Mouse (Mus musculus): ENCODE measurements around the gene Hand2. TPM values are rescaled to one million over a fixed set of nuclear protein-coding genes. Genes with fewer than 3 reads are reported as not detected.

Gene Hand2
- total RNA-seq, 2 experiments from 2014 or later, result not detected

GRCm38 (mm10) chr8:57337271-57338030, 16.7 kb downstream of the Hand2 start:
- intact Hi-C loops (cut with DNase I), result loop anchor here (10.0 kb wide), 1 partner anchor 453 kb away; no protein-coding TSS in a partner anchor
- no peak for DNase-seq (ENCODE audit: low spot score in 2 of 2)

GRCm38 (mm10) chr8:57339711-57340650, 19.2 kb downstream of the Hand2 start:
- no peak for DNase-seq (ENCODE audit: low spot score in 2 of 2)
- intact Hi-C loops (cut with DNase I), result loop anchor here (10.0 kb wide), 1 partner anchor 455 kb away; no protein-coding TSS in a partner anchor

DNA sequence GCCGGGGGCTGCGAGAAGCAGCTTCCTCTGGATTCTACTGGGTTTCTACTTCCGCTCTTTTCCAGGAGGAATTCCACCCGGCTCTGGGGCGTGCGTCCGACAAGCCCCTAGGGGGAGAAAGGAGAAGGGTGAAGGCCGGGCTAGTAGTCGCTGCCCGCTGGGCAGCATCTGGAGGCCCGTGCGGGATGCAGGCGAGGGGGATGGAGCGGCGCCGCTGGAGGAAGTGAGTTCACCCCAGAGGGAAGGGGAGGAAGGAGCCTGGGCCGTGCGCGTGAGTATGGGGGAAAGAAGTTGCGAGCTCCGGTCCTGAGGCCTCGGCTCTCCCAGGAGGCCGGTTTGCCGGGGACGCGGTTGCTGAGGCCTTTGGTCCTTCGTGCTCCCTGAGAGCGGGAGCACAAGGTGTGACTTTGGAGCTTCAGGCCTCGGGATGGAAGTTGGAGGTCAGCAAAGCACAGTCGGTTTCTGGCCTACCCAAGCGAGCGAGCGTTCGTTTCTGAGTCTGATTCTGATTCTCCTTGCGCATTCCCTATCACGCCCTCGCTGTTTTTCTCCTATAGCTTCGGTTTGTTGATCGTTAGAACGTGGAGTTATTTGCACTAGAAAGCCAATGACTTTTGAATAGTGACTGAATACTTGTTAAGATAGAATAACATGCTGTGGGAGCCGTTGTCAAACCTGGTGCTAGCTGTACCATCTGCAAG, 20.2 kb downstream of the Hand2 start:
- no peak for DNase-seq (ENCODE audit: low spot score in 2 of 2)
- intact Hi-C loops (cut with DNase I), result no loop called here

DNA sequence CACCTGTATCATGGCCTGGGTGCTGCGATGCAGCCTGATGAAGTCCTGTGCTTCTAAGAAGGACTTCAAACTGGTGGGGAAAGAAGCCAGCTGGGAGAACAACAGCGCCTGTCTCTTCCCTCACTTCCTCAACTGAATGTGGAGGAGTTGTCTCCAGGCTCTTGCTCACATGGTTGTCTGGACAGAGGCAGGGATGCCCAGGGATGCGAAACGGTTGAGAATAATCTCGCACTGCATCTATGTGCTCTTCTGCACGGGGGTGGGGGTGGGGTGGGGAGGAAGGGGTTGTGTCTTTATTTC, 20.7 kb downstream of the Hand2 start:
- DNase-seq (ENCODE audit: low spot score in 2 of 2), result no peak
- intact Hi-C loops (cut with DNase I), result no loop called here

DNA sequence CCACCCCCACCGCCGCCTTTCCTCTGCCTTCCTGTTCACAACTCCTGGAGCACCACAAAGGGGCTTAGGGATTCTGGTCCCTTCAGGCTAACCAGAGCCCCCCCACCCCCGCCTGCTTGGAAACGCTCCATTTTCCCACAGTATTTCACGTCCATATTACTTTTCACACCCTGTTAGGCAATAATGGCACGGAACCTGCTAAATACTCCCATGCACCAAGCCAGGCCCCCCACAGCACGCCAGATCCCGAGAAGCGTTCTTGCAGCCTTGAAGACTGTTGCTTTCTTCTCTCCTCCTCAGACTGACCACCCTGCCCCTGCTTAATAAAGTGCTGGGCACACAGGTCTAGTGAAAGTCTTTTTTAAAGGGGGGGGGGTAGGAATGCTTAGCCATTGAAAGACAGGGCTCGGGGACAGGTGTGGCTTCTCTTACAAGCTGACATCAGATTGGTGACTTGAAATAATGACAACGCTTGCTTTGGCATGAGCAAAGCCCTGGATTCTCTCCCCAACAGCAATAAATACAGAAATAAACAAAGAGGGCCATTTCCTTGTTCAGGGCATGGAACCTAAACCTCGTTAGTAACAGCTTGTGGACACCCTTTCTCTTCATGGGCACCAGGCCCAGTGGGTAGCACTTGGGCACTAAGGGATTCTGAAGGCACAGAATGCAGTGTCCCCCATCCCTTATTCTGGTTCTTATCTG, 21.8 kb downstream of the Hand2 start:
- intact Hi-C loops (cut with DNase I), result no loop called here
- no peak for DNase-seq (ENCODE audit: low spot score in 2 of 2)

GRCm38 (mm10) chr8:57343731-57344315, 23.0 kb downstream of the Hand2 start:
- intact Hi-C loops (cut with DNase I), result no loop called here
- no peak for DNase-seq (ENCODE audit: low spot score in 2 of 2)

DNA sequence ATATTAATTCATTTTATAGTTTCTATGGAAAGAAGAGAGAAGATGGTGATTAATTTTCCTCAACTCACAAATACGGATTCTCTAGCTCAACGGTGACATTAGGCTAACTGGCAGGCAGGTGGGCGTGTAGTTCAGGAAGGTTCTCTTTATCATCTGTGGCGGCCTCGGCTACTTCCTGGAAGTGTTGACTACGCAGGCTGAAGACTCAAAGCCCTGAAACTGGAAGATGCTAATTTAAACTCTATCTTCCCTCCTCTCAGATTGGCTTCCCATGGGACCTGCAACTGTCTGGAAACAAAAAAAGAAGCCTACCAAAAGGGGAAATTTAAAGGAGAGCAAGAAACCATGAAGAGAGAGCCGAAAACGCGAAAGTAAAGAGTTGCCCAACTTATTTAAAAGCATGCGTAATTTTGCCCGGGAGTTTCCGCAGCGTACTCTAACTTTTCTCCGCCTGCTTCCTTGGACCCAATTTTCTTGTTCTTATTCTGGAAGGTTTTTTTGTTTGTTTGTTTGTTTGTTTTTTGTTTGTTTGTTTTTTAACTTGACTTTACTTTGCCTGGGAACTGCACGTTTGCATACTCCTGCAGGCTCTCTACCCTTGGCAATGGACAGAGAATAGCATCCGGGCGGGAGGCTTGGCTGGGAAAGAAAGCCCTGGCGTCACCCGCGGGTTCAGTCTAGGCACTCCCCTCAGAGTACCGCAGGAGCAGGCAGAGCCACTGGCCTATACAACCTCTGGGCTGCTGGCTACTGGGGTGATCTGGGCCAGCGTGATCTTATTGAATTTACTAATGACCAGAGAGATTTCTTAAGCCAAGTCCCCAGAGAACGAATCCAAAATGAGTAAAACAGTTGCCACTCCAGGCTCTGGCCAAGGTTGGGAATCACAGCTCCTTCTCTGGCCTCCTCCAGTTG, 24.4 kb downstream of the Hand2 start:
- DNase-seq (ENCODE audit: low spot score in 2 of 2), result no peak
- intact Hi-C loops (cut with DNase I), result loop anchor here (5.0 kb wide), 1 partner anchor 33 kb away; no protein-coding TSS in a partner anchor

- DNase-seq (ENCODE audit: low spot score in 2 of 2), result no peak
- intact Hi-C loops (cut with DNase I), result loop anchor here (5.0 kb wide), 1 partner anchor 34 kb away; no protein-coding TSS in a partner anchor
These were observed 25.6 kb downstream of the Hand2 start for GRCm38 (mm10) chr8:57346371-57346770.

DNA sequence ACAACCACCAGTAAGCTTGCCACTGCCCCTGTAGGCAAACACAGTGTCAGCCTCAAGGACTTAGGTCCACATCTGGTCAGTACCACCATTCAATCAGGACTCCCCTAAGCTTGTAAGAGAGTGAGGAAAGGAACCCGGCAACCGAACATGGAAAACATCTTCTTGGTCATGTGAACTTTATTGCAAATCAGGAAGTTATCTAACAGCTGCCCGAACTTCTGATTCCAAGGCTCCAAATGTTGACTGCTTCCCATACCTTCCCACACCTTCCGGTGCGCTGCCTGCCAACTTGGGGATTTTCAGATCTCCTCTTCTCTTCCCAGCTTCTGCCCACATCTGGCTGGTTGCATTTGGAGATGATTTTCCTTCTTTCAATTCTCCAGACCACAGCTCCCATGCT, 26.4 kb downstream of the Hand2 start:
- intact Hi-C loops (cut with DNase I), result loop anchor here (5.0 kb wide), 1 partner anchor 35 kb away; no protein-coding TSS in a partner anchor
- DNase-seq (ENCODE audit: low spot score in 2 of 2), result no peak

DNA sequence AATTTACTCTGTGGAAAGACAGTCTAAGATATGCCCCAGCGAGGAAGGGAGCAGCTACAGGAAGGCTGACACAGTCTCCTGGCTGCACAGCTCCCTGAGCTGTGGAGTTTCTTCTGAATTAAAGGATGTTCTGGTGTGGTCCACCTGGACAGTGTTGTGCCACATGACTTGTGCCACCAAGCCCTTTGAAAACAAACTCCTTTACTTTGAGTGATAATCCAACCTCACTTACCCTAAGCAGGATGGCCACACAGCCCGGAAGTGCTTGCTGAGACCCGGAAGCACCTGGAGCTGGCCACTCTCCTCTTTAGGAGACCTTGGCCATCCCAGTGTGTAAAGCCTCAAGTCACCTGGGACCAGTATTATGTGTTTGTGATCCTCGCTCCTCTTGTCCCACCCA, 27.5 kb downstream of the Hand2 start:
- intact Hi-C loops (cut with DNase I), result loop anchor here (5.0 kb wide), 1 partner anchor 36 kb away; no protein-coding TSS in a partner anchor
- DNase-seq (ENCODE audit: low spot score in 2 of 2), result no peak

GRCm38 (mm10) chr8:57348866-57349520, 28.2 kb downstream of the Hand2 start:
- intact Hi-C loops (cut with DNase I), result loop anchor here (5.0 kb wide), 1 partner anchor 37 kb away; no protein-coding TSS in a partner anchor

GRCm38 (mm10) chr8:57351861-57352260, 31.1 kb downstream of the Hand2 start:
- DNase-seq (ENCODE audit: low spot score in 2 of 2), result no peak
- intact Hi-C loops (cut with DNase I), result loop anchor here (2.0 to 10.0 kb wide), 3 partner anchors 60 to 183 kb away; no protein-coding TSS in a partner anchor

More at GRCm38 (mm10) chr8:57348866-57349520, 28.2 kb downstream of the Hand2 start:
- DNase-seq (ENCODE audit: low spot score in 2 of 2), result no peak

DNA sequence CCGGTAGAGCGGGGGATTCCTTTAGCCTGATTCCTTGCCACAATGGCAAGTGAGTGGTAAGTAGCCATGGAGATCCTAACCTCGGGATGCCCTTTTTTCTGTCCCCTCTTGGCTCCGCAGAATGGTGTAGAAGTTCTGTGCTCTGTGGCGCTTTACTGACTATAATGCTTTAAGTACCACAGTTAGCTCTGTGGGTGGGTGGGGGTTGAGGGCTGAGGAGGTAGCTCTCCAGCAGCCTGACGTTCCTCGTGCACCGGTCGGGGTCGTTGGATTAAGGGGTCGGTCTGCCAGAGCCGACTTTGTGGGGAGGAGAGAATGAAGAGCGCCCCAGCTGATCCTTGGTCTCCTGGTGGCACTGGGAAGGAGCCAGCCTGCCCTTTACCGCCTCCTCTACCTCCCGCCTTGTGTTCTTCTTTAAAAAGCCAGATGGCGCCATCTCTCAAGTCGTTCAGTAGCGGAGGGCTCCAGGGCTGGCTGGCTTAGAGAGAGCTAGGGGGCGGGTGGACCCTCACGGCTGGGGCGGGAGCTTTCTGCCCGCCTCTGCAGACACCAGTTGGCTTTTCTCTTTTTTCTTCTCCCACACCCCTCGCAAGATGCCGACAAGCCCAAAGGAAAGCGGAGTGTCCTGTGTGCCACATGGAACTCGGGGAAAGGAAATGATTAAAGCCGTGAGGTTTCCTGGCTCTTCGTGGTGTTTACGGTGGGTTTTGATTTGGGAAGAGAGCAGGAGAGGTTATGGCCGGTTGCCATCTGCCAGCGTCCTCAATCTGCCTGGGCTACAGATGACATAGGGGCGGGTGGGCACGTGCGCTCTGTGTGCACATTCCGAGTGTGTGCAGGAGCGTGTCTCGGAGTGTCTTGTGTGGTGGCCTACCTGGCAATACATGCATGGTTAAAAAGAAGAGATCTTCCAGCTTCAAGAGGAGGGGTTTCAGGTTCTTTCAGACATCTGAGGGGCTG, 32.8 kb downstream of the Hand2 start:
- intact Hi-C loops (cut with DNase I), result loop anchor here (2.0 to 10.0 kb wide), 3 partner anchors 59 to 181 kb away; no protein-coding TSS in a partner anchor
- DNase-seq (ENCODE audit: low spot score in 2 of 2), result peak; percentile 35 to 49

GRCm38 (mm10) chr8:57354876-57355275, 34.1 kb downstream of the Hand2 start:
- intact Hi-C loops (cut with DNase I), result loop anchor here (5.0 to 10.0 kb wide), 2 partner anchors 57 to 180 kb away; no protein-coding TSS in a partner anchor
- no peak for DNase-seq (ENCODE audit: low spot score in 2 of 2)

- no peak for DNase-seq (ENCODE audit: low spot score in 2 of 2)
- intact Hi-C loops (cut with DNase I), result loop anchor here (10.0 kb wide), 1 partner anchor 178 kb away; no protein-coding TSS in a partner anchor
These were observed 35.9 kb downstream of the Hand2 start for GRCm38 (mm10) chr8:57356529-57357325.
